Mouse (Mus musculus) adrenal gland, postnatal 4 days (tissue): Measurements from ENCODE around the gene Ampd1. TPM values are rescaled to one million over a fixed set of nuclear protein-coding genes. Genes with fewer than 3 reads are reported as not detected.
"Not testable (repeated sequence)": the region's sequence is repeated elsewhere in the genome, so short reads cannot be mapped to it uniquely, and the experiment has no call there.

ENCODE experiments used
- DNase-seq, 2 experiments: peaks; one replicate each; pipeline ENCODE4 v3.0.0; 2021 to 2022; ENCODE audit warnings: low spot score in 2 of 2, mixed read lengths in 2 of 2
- total RNA-seq, 2 experiments: library from RNA; stranded (reverse); gene quantifications; 2 replicates each; pipeline ENCODE4 v1.2.3; 2021

The Ampd1 gene
- total RNA-seq, 2 experiments from 2014 or later: 3.4 to 7.6 TPM

- DNase-seq: peak; percentile 91 to 92
These were observed 28.9 kb downstream of the Ampd1 start, which contains the start of gene Dennd2c for GRCm38 (mm10) chr3:103102454-103103390. Gene Dennd2c (plus strand): TSS chr3:103102604.

- no peak for DNase-seq
These were observed 33.9 kb downstream of the Ampd1 start for GRCm38 (mm10) chr3:103107565-103108240.

- no peak for DNase-seq
These were observed 38.4 kb downstream of the Ampd1 start for GRCm38 (mm10) chr3:103112216-103112615.

GRCm38 (mm10) chr3:103123636-103124035 is 49.8 kb downstream of the Ampd1 start:
- DNase-seq: no peak

GRCm38 (mm10) chr3:103126138-103126537 is 52.3 kb downstream of the Ampd1 start:
- DNase-seq: no peak

- no peak for DNase-seq
These were observed 53.4 kb downstream of the Ampd1 start for GRCm38 (mm10) chr3:103127177-103127576.

- no peak for DNase-seq
These were observed 53.9 kb downstream of the Ampd1 start for GRCm38 (mm10) chr3:103127721-103128120.

GRCm38 (mm10) chr3:103128251-103128650 is 54.4 kb downstream of the Ampd1 start:
- DNase-seq: no peak

- DNase-seq: no peak
These were observed 55.7 kb downstream of the Ampd1 start for GRCm38 (mm10) chr3:103129367-103130159.

- no peak for DNase-seq
These were observed 56.5 kb downstream of the Ampd1 start for GRCm38 (mm10) chr3:103130236-103130751.

GRCm38 (mm10) chr3:103133098-103133497 is 59.3 kb downstream of the Ampd1 start:
- no peak for DNase-seq

- no peak for DNase-seq
These were observed 62.7 kb downstream of the Ampd1 start for GRCm38 (mm10) chr3:103136414-103137077.

GRCm38 (mm10) chr3:103139047-103139446 is 65.2 kb downstream of the Ampd1 start:
- no peak for DNase-seq

GRCm38 (mm10) chr3:103140095-103140838 is 66.5 kb downstream of the Ampd1 start:
- not testable (repeated sequence) for DNase-seq

- no peak for DNase-seq
These were observed 67.5 kb downstream of the Ampd1 start for GRCm38 (mm10) chr3:103141287-103141686.

GRCm38 (mm10) chr3:103142366-103142765 is 68.6 kb downstream of the Ampd1 start:
- DNase-seq: no peak

GRCm38 (mm10) chr3:103145336-103145735 is 71.5 kb downstream of the Ampd1 start:
- DNase-seq: no peak

- no peak for DNase-seq
These were observed 72.0 kb downstream of the Ampd1 start for GRCm38 (mm10) chr3:103145791-103146190.

GRCm38 (mm10) chr3:103146330-103147166 is 72.7 kb downstream of the Ampd1 start:
- no peak for DNase-seq
